Mouse (Mus musculus) layer of hippocampus, postnatal 25 days (tissue): ENCODE measurements at regions not wholly inside any gene's neighbourhood (a gene's known extent, or its start where the extent isn't known, plus 50 kb on each side); places are given as distances from the start of the nearest gene placed in this dataset.
A peak's percentile ranks its signal among the peaks of the same experiment; 100 is the strongest.

Source experiments
- DNase-seq, 2 experiments: peaks; one replicate each; pipeline ENCODE4 v3.0.0; 2022; ENCODE audit warnings: mixed read lengths in 2 of 2, low spot score in 1 of 2; ENCODE audit errors: extremely low spot score in 1 of 2

GRCm38 (mm10) chr11:32991036-32991616 is 156.1 kb downstream of the Fgf18 start:
- DNase-seq: no peak

DNA sequence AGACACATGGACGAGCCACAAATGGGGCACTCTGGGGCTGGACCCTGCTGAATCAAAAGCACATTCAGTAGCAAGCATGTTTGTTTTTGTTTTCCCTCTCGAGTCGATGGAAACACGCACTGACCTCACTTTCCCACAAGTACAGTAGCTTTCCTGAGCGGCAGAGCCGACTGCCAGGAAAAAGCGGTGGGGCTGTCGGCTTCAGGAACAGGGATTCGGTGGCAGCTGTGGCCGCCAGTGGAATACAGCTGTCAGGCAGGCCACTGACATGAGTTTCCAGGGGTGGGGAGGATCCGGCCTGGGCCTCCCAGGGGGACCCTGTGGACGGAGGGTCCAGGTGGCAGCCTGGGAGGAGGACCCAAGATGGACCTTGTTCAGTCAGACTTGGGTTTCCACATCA is 157.0 kb downstream of the Fgf18 start:
- DNase-seq: no peak

GRCm38 (mm10) chr11:32978899-32979298 is 154.5 kb upstream of the Smim23 start:
- no peak for DNase-seq

DNA sequence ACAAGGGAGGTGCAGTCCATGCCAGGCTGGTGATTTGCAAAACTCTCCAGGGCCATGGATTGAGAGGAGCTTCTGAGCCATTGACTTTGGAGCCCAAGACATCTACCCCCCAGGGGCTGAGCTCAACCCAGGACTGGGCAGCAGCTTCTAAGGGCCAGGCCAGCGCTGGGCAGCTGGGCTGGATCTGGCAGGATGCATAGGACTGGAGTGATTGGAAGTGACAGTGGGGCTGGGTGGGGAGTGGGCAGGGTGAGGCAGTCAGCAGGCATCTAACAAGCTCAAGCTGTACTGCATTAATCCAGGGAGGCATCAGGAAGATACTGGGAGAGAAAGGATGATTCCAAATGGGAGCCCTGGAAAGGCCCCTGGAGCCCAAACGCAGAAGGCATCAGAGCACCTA is 152.2 kb upstream of the Smim23 start:
- DNase-seq: no peak

GRCm38 (mm10) chr11:32973453-32973852 is 149.0 kb upstream of the Smim23 start:
- DNase-seq: no peak

- no peak for DNase-seq
These were observed 141.0 kb upstream of the Smim23 start for GRCm38 (mm10) chr11:32965418-32965817.

DNA sequence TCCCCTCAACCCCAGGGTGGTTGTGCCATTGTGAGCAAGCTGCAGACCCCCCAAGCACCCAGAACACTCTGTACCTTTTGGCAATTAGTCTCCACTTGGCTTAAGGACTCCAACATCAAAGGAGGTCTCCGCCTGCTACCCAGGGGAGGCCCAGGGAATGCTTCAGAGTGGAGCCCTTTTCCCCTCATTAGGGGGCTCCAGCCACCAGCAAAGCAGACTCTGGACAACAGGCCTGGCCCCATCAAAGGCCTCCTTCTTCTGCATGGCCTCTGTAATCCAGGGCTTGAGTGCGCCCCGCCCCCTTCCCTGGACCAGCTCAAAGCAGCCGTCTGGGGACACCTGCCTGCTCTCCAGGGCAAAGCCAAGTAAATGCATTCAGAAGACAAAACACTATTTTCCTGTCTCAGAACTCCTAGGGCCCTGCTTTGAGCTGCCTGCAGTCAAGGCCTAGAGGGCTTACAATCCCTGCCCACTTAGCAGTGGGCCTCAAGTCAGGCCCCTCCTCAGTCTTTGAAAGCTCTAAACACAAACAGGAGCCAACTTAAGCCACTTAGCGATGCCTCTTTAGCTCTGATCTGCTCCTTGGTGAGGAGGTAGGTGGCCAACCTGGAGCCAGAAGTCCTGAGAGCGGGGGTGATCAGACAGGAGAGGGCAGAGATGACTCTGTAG is 139.4 kb upstream of the Smim23 start:
- no peak for DNase-seq

DNA sequence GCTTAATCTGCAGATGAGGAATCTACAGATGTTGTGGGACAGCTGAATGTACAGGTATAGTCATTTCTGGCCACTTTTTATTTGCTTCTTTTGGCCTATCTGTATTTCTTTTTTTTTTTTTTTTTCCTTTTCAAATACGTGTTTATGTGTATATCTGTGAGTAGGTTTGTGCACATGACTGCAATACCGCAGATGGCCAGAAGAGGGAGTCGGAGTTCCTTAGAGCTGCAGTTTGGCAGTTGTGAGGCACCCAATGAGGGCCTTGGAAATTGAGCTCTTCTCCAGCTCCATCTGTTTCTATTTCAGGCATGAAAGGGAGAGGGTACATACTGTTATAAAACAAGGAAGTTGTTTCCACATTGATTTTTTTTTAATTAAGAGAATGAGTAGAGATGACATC is 137.2 kb upstream of the Smim23 start:
- no peak for DNase-seq

GRCm38 (mm10) chr11:32958961-32959360 is 134.6 kb upstream of the Smim23 start:
- DNase-seq: no peak

- peak; percentile 41 to 44 for DNase-seq
These were observed 132.6 kb upstream of the Smim23 start for GRCm38 (mm10) chr11:32956993-32957392.

GRCm38 (mm10) chr11:32952271-32952670 is 127.9 kb upstream of the Smim23 start:
- DNase-seq: no peak

DNA sequence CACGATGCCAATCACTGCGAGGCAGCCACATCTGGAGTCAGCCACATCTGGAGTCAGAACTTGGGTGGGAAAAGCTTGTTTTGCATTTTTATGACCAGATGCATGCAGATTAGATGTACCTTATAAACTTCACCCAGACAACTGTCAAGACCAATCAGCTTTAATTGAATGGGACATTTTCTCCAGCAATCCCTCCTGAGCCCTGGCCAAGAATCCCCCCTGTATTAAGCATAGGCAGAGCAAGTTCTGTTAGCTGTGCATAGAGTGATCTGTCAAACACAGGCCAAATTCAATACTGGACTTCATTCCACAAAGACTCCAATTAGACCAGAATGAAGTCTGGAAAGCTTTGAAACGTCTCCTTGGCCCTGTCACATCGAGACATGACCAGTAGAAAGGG is 123.7 kb upstream of the Smim23 start:
- DNase-seq: no peak

GRCm38 (mm10) chr11:32946481-32947001 is 122.1 kb upstream of the Smim23 start:
- no peak for DNase-seq

- no peak for DNase-seq
These were observed 120.7 kb upstream of the Smim23 start for GRCm38 (mm10) chr11:32945071-32945470.

GRCm38 (mm10) chr11:32941331-32942009 is 117.1 kb upstream of the Smim23 start:
- DNase-seq: no peak

DNA sequence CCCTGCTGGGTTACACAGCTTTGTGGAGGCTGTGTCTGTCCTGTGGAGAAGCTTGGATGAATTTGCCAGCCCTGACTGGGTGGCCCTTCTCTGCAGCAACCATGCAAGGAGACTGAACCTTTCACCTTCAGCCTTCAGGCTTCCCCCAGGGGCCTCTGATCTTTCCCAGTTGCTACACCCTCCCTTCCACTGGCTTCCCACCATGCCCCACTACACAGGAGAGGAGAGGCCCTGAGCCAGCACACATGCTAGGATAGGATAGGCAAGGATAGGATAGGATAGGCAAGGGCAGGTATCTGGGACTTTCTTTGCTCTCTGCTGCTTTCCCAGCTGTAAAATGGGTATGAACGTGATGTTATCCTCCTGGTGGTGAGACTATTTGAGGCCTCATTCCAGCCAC is 114.7 kb upstream of the Smim23 start:
- DNase-seq: no peak

GRCm38 (mm10) chr11:32937167-32937566 is 112.8 kb upstream of the Smim23 start:
- no peak for DNase-seq

- no peak for DNase-seq
These were observed 107.5 kb upstream of the Smim23 start for GRCm38 (mm10) chr11:32931928-32932327.

DNA sequence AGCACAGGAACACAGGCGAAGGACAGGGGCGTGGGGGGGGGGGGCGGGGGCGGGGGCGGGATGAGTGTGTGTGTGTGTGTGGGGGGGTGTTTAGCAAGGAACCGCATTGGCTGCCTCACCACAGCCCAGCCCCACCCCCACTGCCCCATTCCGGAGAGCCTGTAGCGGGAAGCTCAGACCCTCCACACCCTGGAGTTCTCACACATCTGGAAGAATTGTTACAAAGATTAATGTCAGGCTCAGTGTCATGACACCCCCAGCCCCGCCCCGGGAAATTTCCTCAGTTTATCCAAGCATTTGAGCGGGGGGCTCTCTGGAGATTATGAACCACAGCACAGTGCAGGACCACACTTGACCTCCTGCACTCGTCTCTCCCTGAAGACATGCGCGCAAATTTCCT is 106.6 kb upstream of the Smim23 start:
- no peak for DNase-seq

GRCm38 (mm10) chr11:32928837-32929236 is 104.4 kb upstream of the Smim23 start:
- DNase-seq: no peak

- DNase-seq: no peak
These were observed 101.2 kb upstream of the Smim23 start for GRCm38 (mm10) chr11:32925421-32926271.
